Mouse (Mus musculus) monocyte, adult 2 months (primary cell): ENCODE measurements around the gene Rps16.
A peak's percentile ranks its signal among the peaks of the same experiment; 100 is the strongest.

ENCODE experiments used
- DNase-seq, 2 experiments: peaks; one replicate each; pipeline ENCODE4 v3.0.0; 2022; ENCODE audit warnings: low spot score in 2 of 2, low read depth in 1 of 2

Gene Rps16

GRCm38 (mm10) chr7:28373131-28373581, 22.7 kb downstream of the Rps16 start:
- peak; percentile 59 to 76 for DNase-seq

- DNase-seq, result no peak
Observed at GRCm38 (mm10) chr7:28373891-28374495, 23.5 kb downstream of the Rps16 start.

GRCm38 (mm10) chr7:28374647-28375046, 24.2 kb downstream of the Rps16 start:
- no peak for DNase-seq

- peak; percentile 76 to 89 for DNase-seq
Observed at GRCm38 (mm10) chr7:28375176-28375921, 24.9 kb downstream of the Rps16 start.

- DNase-seq, result peak in 1 of 2 experiments; percentile 81
Observed at GRCm38 (mm10) chr7:28376011-28376771, 25.7 kb downstream of the Rps16 start.

GRCm38 (mm10) chr7:28377190-28378065, 27.0 kb downstream of the Rps16 start:
- DNase-seq, result no peak

- peak in 1 of 2 experiments; percentile 68 for DNase-seq
Observed at GRCm38 (mm10) chr7:28378066-28378690, 27.7 kb downstream of the Rps16 start.

GRCm38 (mm10) chr7:28378769-28379651, 28.6 kb downstream of the Rps16 start:
- peak; percentile 90 to 97 for DNase-seq

GRCm38 (mm10) chr7:28380237-28381016, 30.0 kb downstream of the Rps16 start, which contains the start of gene Zfp36:
Gene Zfp36, minus strand, starts transcription at chr7:28380253.
- DNase-seq, result no peak

- peak; percentile 92 to 93 for DNase-seq
Observed at GRCm38 (mm10) chr7:28381017-28381790, 30.8 kb downstream of the Rps16 start.

GRCm38 (mm10) chr7:28381938-28382337, 31.5 kb downstream of the Rps16 start:
- DNase-seq, result peak; percentile 78 to 95

GRCm38 (mm10) chr7:28382347-28382951, 32.0 kb downstream of the Rps16 start:
- peak in 1 of 2 experiments; percentile 57 for DNase-seq

- DNase-seq, result peak; percentile 94 to 96
Observed at GRCm38 (mm10) chr7:28382981-28383396, 32.5 kb downstream of the Rps16 start.

- no peak for DNase-seq
Observed at GRCm38 (mm10) chr7:28383606-28384005, 33.2 kb downstream of the Rps16 start.

- no peak for DNase-seq
Observed at GRCm38 (mm10) chr7:28384162-28384561, 33.7 kb downstream of the Rps16 start.

- DNase-seq, result no peak
Observed at GRCm38 (mm10) chr7:28385196-28385595, 34.7 kb downstream of the Rps16 start.

- peak; percentile 91 to 92 for DNase-seq
Observed at GRCm38 (mm10) chr7:28386007-28386406, 35.6 kb downstream of the Rps16 start.
